Mouse (Mus musculus): Measurements from ENCODE around the gene Mettl27. TPM values are rescaled to one million over a fixed set of nuclear protein-coding genes. Genes with fewer than 3 reads are reported as not detected.
A peak's percentile ranks its signal among the peaks of the same experiment; 100 is the strongest.

Gene Mettl27
- polyA plus RNA-seq (2015; fragmentation: Nextera tagmentation; extraction: Ambion mirVana): 30.3 and 31.4 TPM in 2 replicates

- no peaks in the 10 kb centered on the region for H3K9me3 ChIP-seq (ENCODE audit: control insufficient read depth)
- peak within 1 kb of the TSS; percentile 91 for H3K4me2 ChIP-seq (replicated peaks; ENCODE audit: low read depth)
- peak; percentile 94 for ATAC-seq
- WGBS: under 1% methylated on average over 39 of the region's 41 CpGs
- peaks cover 11% of the 10 kb centered on the region; the same call in 1 of the 2 replicates for H3K36me3 ChIP-seq (ENCODE audit: control insufficient read depth, insufficient read depth)
- H3K4me3 ChIP-seq (ENCODE audit: low read depth, low read length): peak within 1 kb of the TSS; percentile 78
- peak within 1 kb of the TSS; percentile 74 for H3K9ac ChIP-seq (ENCODE audit: low read depth, low read length)
- no peaks in the 10 kb centered on the region for H3K27me3 ChIP-seq (replicated peaks; ENCODE audit: control insufficient read depth, insufficient read depth, low read length)
- TF ChIP-seq CTCF (IDR thresholded peaks at IDR 0.05; ENCODE audit: low read depth): no peak
- H3K27ac ChIP-seq (ENCODE audit: low read depth, low read length): peak within 1 kb of the TSS; percentile 95
- H3K4me1 ChIP-seq (replicated peaks; ENCODE audit: control insufficient read depth, insufficient read depth, low read length): 0 out of 2 replicates have a peak, but pooled peaks cover 3% of the 10 kb centered on the region
Measured at GRCm38 (mm10) chr5:134932179-134932902, at the start of gene Mettl27. Mettl27 (plus strand) TSS chr5:134932368.

- H3K9ac ChIP-seq (ENCODE audit: low read depth, low read length): no peak overlapping the region
- H3K4me1 ChIP-seq (replicated peaks; ENCODE audit: control insufficient read depth, insufficient read depth, low read length): no peaks in the 10 kb centered on the region
- H3K4me2 ChIP-seq (replicated peaks; ENCODE audit: low read depth): no peak overlapping the region
- no peak overlapping the region for H3K27ac ChIP-seq (ENCODE audit: low read depth, low read length)
- no peak for ATAC-seq
- H3K27me3 ChIP-seq (replicated peaks; ENCODE audit: control insufficient read depth, insufficient read depth, low read length): no peaks in the 10 kb centered on the region
- 52% methylated on average over 3 of the region's 3 CpGs for WGBS
- no peaks in the 10 kb centered on the region for H3K9me3 ChIP-seq (ENCODE audit: control insufficient read depth)
- H3K4me3 ChIP-seq (ENCODE audit: low read depth, low read length): no peak overlapping the region
- no peaks in the 10 kb centered on the region for H3K36me3 ChIP-seq (ENCODE audit: control insufficient read depth, insufficient read depth)
- no peak for TF ChIP-seq CTCF (IDR thresholded peaks at IDR 0.05; ENCODE audit: low read depth)
Measured at GRCm38 (mm10) chr5:134883077-134883476, 49.1 kb upstream of the Mettl27 start.

GRCm38 (mm10) chr5:134887447-134888335 is 44.5 kb upstream of the Mettl27 start:
- ATAC-seq: no peak
- no peak overlapping the region for H3K27ac ChIP-seq (ENCODE audit: low read depth, low read length)
- TF ChIP-seq CTCF (IDR thresholded peaks at IDR 0.05; ENCODE audit: low read depth): no peak
- no peaks in the 10 kb centered on the region for H3K36me3 ChIP-seq (ENCODE audit: control insufficient read depth, insufficient read depth)
- 47% methylated on average over 18 of the region's 18 CpGs for WGBS
- no peaks in the 10 kb centered on the region for H3K4me1 ChIP-seq (replicated peaks; ENCODE audit: control insufficient read depth, insufficient read depth, low read length)
- no peak overlapping the region for H3K4me3 ChIP-seq (ENCODE audit: low read depth, low read length)
- no peak overlapping the region for H3K4me2 ChIP-seq (replicated peaks; ENCODE audit: low read depth)
- no peak overlapping the region for H3K9ac ChIP-seq (ENCODE audit: low read depth, low read length)
- no peaks in the 10 kb centered on the region for H3K9me3 ChIP-seq (ENCODE audit: control insufficient read depth)
- H3K27me3 ChIP-seq (replicated peaks; ENCODE audit: control insufficient read depth, insufficient read depth, low read length): no peaks in the 10 kb centered on the region

GRCm38 (mm10) chr5:134888505-134888904 is 43.7 kb upstream of the Mettl27 start:
- no peak for ATAC-seq
- Histone ChIP-seq H3K4me2 (replicated peaks; ENCODE audit: low read depth) (no peak overlapping the region), H3K27me3 (replicated peaks; ENCODE audit: control insufficient read depth, insufficient read depth, low read length) (no peaks in the 10 kb centered on the region), H3K9me3 (ENCODE audit: control insufficient read depth) (no peaks in the 10 kb centered on the region), H3K4me1 (replicated peaks; ENCODE audit: control insufficient read depth, insufficient read depth, low read length) (no peaks in the 10 kb centered on the region), H3K9ac (ENCODE audit: low read depth, low read length) (no peak overlapping the region), H3K36me3 (ENCODE audit: control insufficient read depth, insufficient read depth) (no peaks in the 10 kb centered on the region), H3K27ac (ENCODE audit: low read depth, low read length) (no peak overlapping the region), H3K4me3 (ENCODE audit: low read depth, low read length) (no peak overlapping the region)
- TF ChIP-seq CTCF (IDR thresholded peaks at IDR 0.05; ENCODE audit: low read depth): no peak
- WGBS: 76% methylated on average over 7 of the region's 7 CpGs

- H3K9me3 ChIP-seq (ENCODE audit: control insufficient read depth): no peaks in the 10 kb centered on the region
- ATAC-seq: no peak
- no peak overlapping the region for H3K4me2 ChIP-seq (replicated peaks; ENCODE audit: low read depth)
- H3K4me3 ChIP-seq (ENCODE audit: low read depth, low read length): no peak overlapping the region
- H3K9ac ChIP-seq (ENCODE audit: low read depth, low read length): no peak overlapping the region
- H3K27me3 ChIP-seq (replicated peaks; ENCODE audit: control insufficient read depth, insufficient read depth, low read length): no peaks in the 10 kb centered on the region
- WGBS: 86% methylated on average over 5 of the region's 6 CpGs
- TF ChIP-seq CTCF (IDR thresholded peaks at IDR 0.05; ENCODE audit: low read depth): no peak
- H3K36me3 ChIP-seq (ENCODE audit: control insufficient read depth, insufficient read depth): no peaks in the 10 kb centered on the region
- H3K27ac ChIP-seq (ENCODE audit: low read depth, low read length): no peak overlapping the region
- H3K4me1 ChIP-seq (replicated peaks; ENCODE audit: control insufficient read depth, insufficient read depth, low read length): no peaks in the 10 kb centered on the region
Measured at GRCm38 (mm10) chr5:134890601-134891054, 41.5 kb upstream of the Mettl27 start.

GRCm38 (mm10) chr5:134891552-134891951 is 40.6 kb upstream of the Mettl27 start:
- no peak overlapping the region for H3K4me2 ChIP-seq (replicated peaks; ENCODE audit: low read depth)
- no peaks in the 10 kb centered on the region for H3K36me3 ChIP-seq (ENCODE audit: control insufficient read depth, insufficient read depth)
- ATAC-seq: no peak
- no peak overlapping the region for H3K27ac ChIP-seq (ENCODE audit: low read depth, low read length)
- TF ChIP-seq CTCF (IDR thresholded peaks at IDR 0.05; ENCODE audit: low read depth): no peak
- no peaks in the 10 kb centered on the region for H3K4me1 ChIP-seq (replicated peaks; ENCODE audit: control insufficient read depth, insufficient read depth, low read length)
- no peaks in the 10 kb centered on the region for H3K27me3 ChIP-seq (replicated peaks; ENCODE audit: control insufficient read depth, insufficient read depth, low read length)
- H3K9me3 ChIP-seq (ENCODE audit: control insufficient read depth): no peaks in the 10 kb centered on the region
- WGBS: 70% methylated on average over 8 of the region's 8 CpGs
- no peak overlapping the region for H3K9ac ChIP-seq (ENCODE audit: low read depth, low read length)
- H3K4me3 ChIP-seq (ENCODE audit: low read depth, low read length): no peak overlapping the region
